Mouse (Mus musculus) CH12.LX (cell line): Measurements from ENCODE around the gene Adamts3. TPM values are rescaled to one million over a fixed set of nuclear protein-coding genes. Genes with fewer than 3 reads are reported as not detected.

Experiments used
- DNase-seq: peaks from one replicate; pipeline ENCODE4 v3.0.0-alpha.2; 2013; ENCODE audit errors: extremely low read depth
- H3K27ac ChIP-seq: 2 replicates; pipeline ENCODE4 v1.5.1; 2012; ENCODE audit warnings: low read depth, mild to moderate bottlenecking, control low read depth, moderate library complexity; ENCODE audit not compliant: insufficient read depth
- H3K27me3 ChIP-seq: replicated peaks from 2 replicates; pipeline ENCODE3; 2012; ENCODE audit warnings: inconsistent platforms
- H3K36me3 ChIP-seq, 2 experiments: replicated peaks in 1 of 2; 2 replicates each; pipeline versions ENCODE3 to v1.6.1; 2012; ENCODE audit warnings: inconsistent platforms in 1 of 2, low read length in 1 of 2, mild to moderate bottlenecking in 1 of 2, mixed read lengths in 1 of 2, moderate library complexity in 1 of 2; ENCODE audit not compliant: control insufficient read depth in 1 of 2, insufficient read depth in 1 of 2
- H3K4me1 ChIP-seq, 2 experiments: 2 replicates each; pipeline ENCODE4 v1.6.1; 2012; ENCODE audit warnings: inconsistent platforms in 1 of 2, moderate library complexity in 1 of 2; ENCODE audit not compliant: insufficient read depth in 2 of 2, control insufficient read depth in 1 of 2
- H3K4me2 ChIP-seq: 2 replicates; pipeline ENCODE4 v1.6.1; 2012; ENCODE audit warnings: low read depth, mild to moderate bottlenecking, control low read depth; ENCODE audit not compliant: poor library complexity, insufficient read depth, severe bottlenecking
- H3K4me3 ChIP-seq, 3 experiments: fragments of 150-350 bp in 1 of 3; sonication (generic) in 1 of 3; replicated peaks in 1 of 3; 2 replicates each; pipeline versions ENCODE3 to v1.5.1; 2011 to 2012; ENCODE audit warnings: low read depth in 2 of 3, low read length in 2 of 3, mild to moderate bottlenecking in 2 of 3, moderate library complexity in 2 of 3, control low read depth in 1 of 3, improper control_type of control experiment in 1 of 3, inconsistent platforms in 1 of 3, mixed read lengths in 1 of 3; ENCODE audit not compliant: poor library complexity in 1 of 3
- H3K79me2 ChIP-seq: replicated peaks from 2 replicates; pipeline ENCODE4 v1.6.1; 2012; ENCODE audit warnings: mild to moderate bottlenecking, moderate library complexity; ENCODE audit not compliant: control insufficient read depth, poor library complexity, insufficient read depth, severe bottlenecking; ENCODE audit errors: extremely low read depth
- H3K9ac ChIP-seq: 2 replicates; pipeline ENCODE4 v1.6.1; 2012; ENCODE audit warnings: low read depth, mild to moderate bottlenecking, control low read depth, moderate library complexity; ENCODE audit not compliant: insufficient read depth
- H3K9me3 ChIP-seq: replicated peaks from 2 replicates; pipeline ENCODE3; 2012; ENCODE audit warnings: low read length, inconsistent platforms, mixed read lengths
- CHD1 ChIP-seq: IDR thresholded peaks from 2 replicates; pipeline ENCODE4 v1.6.1; 2012; ENCODE audit warnings: low read depth, low read length, improper control_type of control experiment, inconsistent platforms
- CTCF ChIP-seq, 2 experiments: IDR thresholded peaks in 1 of 2; conservative IDR thresholded peaks in 1 of 2; 2 replicates each; pipeline ENCODE4 v1.5.1; 2011 to 2012; ENCODE audit warnings: low read depth in 2 of 2, low read length in 2 of 2, improper control_type of control experiment in 1 of 2, inconsistent platforms in 1 of 2, mild to moderate bottlenecking in 1 of 2, moderate library complexity in 1 of 2
- E2F4 ChIP-seq: IDR thresholded peaks from 2 replicates; pipeline ENCODE4 v1.6.1; 2011; ENCODE audit warnings: low read depth, low read length, improper control_type of control experiment; ENCODE audit not compliant: insufficient replicate concordance
- MAFK ChIP-seq: IDR thresholded peaks from 2 replicates; pipeline ENCODE4 v1.6.1; 2011; ENCODE audit warnings: low read length, improper control_type of control experiment; ENCODE audit not compliant: insufficient replicate concordance
- MAX ChIP-seq: IDR thresholded peaks from 2 replicates; pipeline ENCODE4 v1.6.1; 2011; ENCODE audit warnings: low read length, improper control_type of control experiment
- MXI1 ChIP-seq: IDR thresholded peaks from 2 replicates; pipeline ENCODE4 v1.6.1; 2011; ENCODE audit warnings: mild to moderate bottlenecking, low read depth, low read length, improper control_type of control experiment
- PAX5 ChIP-seq: IDR thresholded peaks from 2 replicates; pipeline ENCODE4 v1.6.1; 2012; ENCODE audit warnings: low read length, inconsistent platforms, mixed read lengths
- POLR2AphosphoS2 ChIP-seq: IDR thresholded peaks from 2 replicates; pipeline ENCODE4 v1.6.1; 2011; ENCODE audit warnings: low read depth, low read length, improper control_type of control experiment
- RAD21 ChIP-seq: IDR thresholded peaks from 2 replicates; pipeline ENCODE4 v1.6.1; 2011; ENCODE audit warnings: low read depth, mild to moderate bottlenecking, low read length, improper control_type of control experiment, moderate library complexity
- RCOR1 ChIP-seq: conservative IDR thresholded peaks from 2 replicates; pipeline ENCODE4 v1.6.1; 2012; ENCODE audit warnings: low read depth, mild to moderate bottlenecking, inconsistent platforms, low read length, improper control_type of control experiment
- SMC3 ChIP-seq: IDR thresholded peaks from 2 replicates; pipeline ENCODE4 v1.6.1; 2011; ENCODE audit warnings: low read depth, low read length, improper control_type of control experiment
- TBP ChIP-seq: conservative IDR thresholded peaks from 2 replicates; pipeline ENCODE4 v1.6.1; 2011; ENCODE audit warnings: low read depth, low read length, improper control_type of control experiment
- TCF12 ChIP-seq: IDR thresholded peaks from 2 replicates; pipeline ENCODE4 v1.6.1; 2014; ENCODE audit warnings: low read depth, mild to moderate bottlenecking, inconsistent platforms, low read length, improper control_type of control experiment
- UBTF ChIP-seq: IDR thresholded peaks from 2 replicates; pipeline ENCODE4 v1.6.1; 2012; ENCODE audit warnings: low read depth, mild to moderate bottlenecking, inconsistent platforms, low read length, improper control_type of control experiment, moderate library complexity
- USF1 ChIP-seq: IDR thresholded peaks from 2 replicates; pipeline ENCODE4 v1.6.1; 2014; ENCODE audit warnings: low read depth, mild to moderate bottlenecking, inconsistent platforms, low read length, improper control_type of control experiment
- USF2 ChIP-seq: conservative IDR thresholded peaks from 2 replicates; pipeline ENCODE4 v1.6.1; 2011; ENCODE audit warnings: low read depth, low read length, improper control_type of control experiment
- ZC3H11A ChIP-seq: IDR thresholded peaks from 2 replicates; pipeline ENCODE4 v1.6.1; 2012; ENCODE audit warnings: low read depth, mild to moderate bottlenecking, inconsistent platforms, low read length, improper control_type of control experiment
- ZKSCAN1 ChIP-seq: IDR thresholded peaks from 2 replicates; pipeline ENCODE4 v1.6.1; 2012; ENCODE audit warnings: low read depth, inconsistent platforms, low read length, improper control_type of control experiment, borderline replicate concordance
- ZMIZ1 ChIP-seq: IDR thresholded peaks from 2 replicates; pipeline ENCODE4 v1.6.1; 2012; ENCODE audit warnings: low read depth, mild to moderate bottlenecking, inconsistent platforms, low read length, improper control_type of control experiment
- ZNF384 ChIP-seq: IDR thresholded peaks from 2 replicates; pipeline ENCODE4 v1.6.1; 2012; ENCODE audit warnings: low read depth, low read length, improper control_type of control experiment, inconsistent platforms
- dilution Hi-C: fragments of 300-500 bp; cut with MboI; formaldehyde crosslinking; loops from 2 replicates; pipeline ENCODE4 v1.14.3; 2020; ENCODE audit warnings: low sequenced_read_pairs; ENCODE audit not compliant: extremely low pct_unique_long_range_greater_than_20kb, extremely low pct_ligation_motif_present
- in situ Hi-C: fragments of 300-500 bp; cut with MboI; formaldehyde crosslinking; loops from 3 replicates; pipeline ENCODE4 v1.14.3; 2019; ENCODE audit warnings: low sequenced_read_pairs, low pct_ligation_motif_present, low pct_unique_long_range_greater_than_20kb, mixed read lengths
- polyA plus RNA-seq: library from polyadenylated mRNA; unstranded; fragments of >175 nt; gene quantifications from 2 replicates; pipeline ENCODE4 v1.2.1, GENCODE M21; 2012; ENCODE audit warnings: low read depth; ENCODE audit not compliant: insufficient read length
- total RNA-seq, 2 experiments: library from RNA; depleted of rRNA; stranded (reverse); fragments of 300-350 nt in 1 of 2; fragments of >200 nt in 1 of 2; gene quantifications; 2 replicates each; pipeline ENCODE4 v1.2.3; 2012 to 2014

Adamts3 gene
- total and polyA plus RNA-seq, 3 experiments = not detected

DNA sequence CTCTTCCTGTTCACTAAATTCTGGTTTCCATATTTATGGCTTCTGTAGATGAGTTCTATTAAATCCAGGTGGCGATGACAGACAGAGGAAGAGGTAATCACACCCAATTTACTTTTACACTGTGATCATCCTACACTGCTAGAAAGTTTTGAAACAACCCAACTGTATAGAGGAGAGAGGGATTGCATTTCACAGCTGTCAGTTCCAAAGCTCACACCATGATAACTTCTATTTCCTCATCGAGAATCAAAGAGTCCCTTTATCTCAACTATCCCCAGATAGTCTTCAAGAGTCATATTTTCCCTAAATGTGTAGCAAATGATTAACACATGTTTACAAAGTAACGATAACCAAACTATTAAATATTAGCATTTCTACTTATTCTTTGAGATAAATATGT is 152.7 kb downstream of the Adamts3 start:
- Histone ChIP-seq H3K27me3 (no peaks in the 10 kb centered on the region), H3K9ac (no peak overlapping the region), H3K36me3 (no peaks in the 10 kb centered on the region), H3K27ac (no peak overlapping the region), H3K4me3 (no peak overlapping the region), H3K4me2 (no peak overlapping the region), H3K79me2 (no peaks in the 10 kb centered on the region), H3K4me1 (no peaks in the 10 kb centered on the region), H3K9me3 (peaks cover 8% of the 10 kb centered on the region)
- in situ Hi-C loops (no loop called here), dilution Hi-C loops (no loop called here)
- DNase-seq = no peak
- TF ChIP-seq MAX (no peak), CTCF (conservative IDR thresholded peaks at IDR 0.05 in 1 of 2, IDR thresholded peaks at IDR 0.05 in 1 of 2; ENCODE audit: low read depth in 2 of 2, low read length in 2 of 2) (no peak), USF2 (no peak), RAD21 (no peak), ZKSCAN1 (no peak), ZC3H11A (no peak), RCOR1 (no peak), TCF12 (no peak)

GRCm38 (mm10) chr5:89728117-89728516 is 155.0 kb downstream of the Adamts3 start:
- in situ Hi-C loops = no loop called here
- H3K79me2 ChIP-seq = no peaks in the 10 kb centered on the region
- no peak overlapping the region for H3K27ac ChIP-seq
- DNase-seq = no peak
- no peaks in the 10 kb centered on the region for H3K36me3 ChIP-seq
- no peak for TF ChIP-seq UBTF
- no peak for TF ChIP-seq TBP
- TF ChIP-seq POLR2AphosphoS2 = no peak
- TF ChIP-seq CHD1 = no peak
- no peak for TF ChIP-seq ZMIZ1
- no peak for TF ChIP-seq MAX
- no peak for TF ChIP-seq USF1
- no peak for TF ChIP-seq MAFK
- no peak for TF ChIP-seq MXI1
- no peak for TF ChIP-seq ZNF384
- TF ChIP-seq E2F4 = no peak
- TF ChIP-seq PAX5 = no peak
- TF ChIP-seq SMC3 = no peak
- TF ChIP-seq CTCF (conservative IDR thresholded peaks at IDR 0.05 in 1 of 2, IDR thresholded peaks at IDR 0.05 in 1 of 2; ENCODE audit: low read depth in 2 of 2, low read length in 2 of 2) = no peak
- H3K27me3 ChIP-seq = no peaks in the 10 kb centered on the region
- H3K9ac ChIP-seq = no peak overlapping the region
- dilution Hi-C loops = no loop called here
- H3K4me1 ChIP-seq = no peaks in the 10 kb centered on the region
- no peak overlapping the region for H3K4me3 ChIP-seq
- no peak overlapping the region for H3K4me2 ChIP-seq
- H3K9me3 ChIP-seq = peaks cover 6% of the 10 kb centered on the region
